Mouse (Mus musculus) MEL (cell line): Measurements from ENCODE around the gene Bfsp2. TPM values are rescaled to one million over a fixed set of nuclear protein-coding genes. Genes with fewer than 3 reads are reported as not detected.

Experiments
- DNase-seq: peaks from one replicate; pipeline ENCODE4 v3.0.0; 2011; ENCODE audit warnings: low read depth, low spot score
- H3K27ac ChIP-seq: 2 replicates; pipeline ENCODE4 v1.5.1; 2012; ENCODE audit warnings: low read depth, mild to moderate bottlenecking, control low read depth, low read length, moderate library complexity; ENCODE audit not compliant: control insufficient read depth
- H3K27me3 ChIP-seq, 2 experiments: fragments of 150-350 bp in 1 of 2; sonication (generic) in 1 of 2; 2 replicates each; pipeline ENCODE4 v1.6.1; 2012; ENCODE audit warnings: low read length in 2 of 2, mild to moderate bottlenecking in 2 of 2, improper control_type of control experiment in 1 of 2, moderate library complexity in 1 of 2; ENCODE audit not compliant: insufficient read depth in 2 of 2, control insufficient read depth in 1 of 2
- H3K36me3 ChIP-seq, 2 experiments: 2 replicates each; pipeline ENCODE4 v1.6.1; 2012 to 2014; ENCODE audit warnings: low read length in 2 of 2, improper control_type of control experiment in 1 of 2, inconsistent platforms in 1 of 2, mild to moderate bottlenecking in 1 of 2; ENCODE audit not compliant: insufficient read depth in 2 of 2, control insufficient read depth in 1 of 2
- H3K4me1 ChIP-seq, 2 experiments: fragments of 150-350 bp in 1 of 2; sonication (generic) in 1 of 2; 2 replicates each; pipeline ENCODE4 v1.6.1; 2012; ENCODE audit warnings: low read length in 2 of 2, improper control_type of control experiment in 1 of 2, mild to moderate bottlenecking in 1 of 2; ENCODE audit not compliant: insufficient read depth in 2 of 2, control insufficient read depth in 1 of 2
- H3K4me3 ChIP-seq, 2 experiments: fragments of 150-350 bp in 1 of 2; sonication (generic) in 1 of 2; 2 replicates each; pipeline ENCODE4 v1.5.1; 2012; ENCODE audit warnings: low read depth in 2 of 2, low read length in 2 of 2, mild to moderate bottlenecking in 2 of 2, moderate library complexity in 2 of 2, control low read depth in 1 of 2, improper control_type of control experiment in 1 of 2; ENCODE audit not compliant: control insufficient read depth in 1 of 2, insufficient read depth in 1 of 2
- H3K79me2 ChIP-seq: 2 replicates; pipeline ENCODE4 v1.6.1; 2012; ENCODE audit warnings: mild to moderate bottlenecking, low read length, moderate library complexity; ENCODE audit not compliant: control insufficient read depth, poor library complexity, insufficient read depth
- H3K9ac ChIP-seq: 2 replicates; pipeline ENCODE4 v1.6.1; 2012; ENCODE audit warnings: low read depth, mild to moderate bottlenecking, control low read depth, low read length, moderate library complexity; ENCODE audit not compliant: control insufficient read depth, poor library complexity, severe bottlenecking
- H3K9me3 ChIP-seq: fragments of 150-350 bp; sonication (generic); replicated peaks from 2 replicates; pipeline ENCODE4 v1.6.1; 2012; ENCODE audit warnings: mild to moderate bottlenecking, low read length, improper control_type of control experiment, moderate library complexity; ENCODE audit not compliant: insufficient read depth
- BHLHE40 ChIP-seq: IDR thresholded peaks from 2 replicates; pipeline ENCODE4 v1.6.1; 2012; ENCODE audit warnings: low read depth, mild to moderate bottlenecking, inconsistent platforms, low read length, improper control_type of control experiment, borderline replicate concordance
- CHD1 ChIP-seq: IDR thresholded peaks from 2 replicates; pipeline ENCODE4 v1.6.1; 2012; ENCODE audit warnings: low read depth, mild to moderate bottlenecking, inconsistent platforms, low read length, improper control_type of control experiment
- CHD2 ChIP-seq: IDR thresholded peaks from 2 replicates; pipeline ENCODE4 v1.6.1; 2011; ENCODE audit warnings: low read length, improper control_type of control experiment
- CTCF ChIP-seq, 3 experiments: IDR thresholded peaks in 2 of 3; conservative IDR thresholded peaks in 1 of 3; 2 replicates each; pipeline ENCODE4 v1.5.1; 2011 to 2012; ENCODE audit warnings: low read length in 3 of 3, low read depth in 2 of 3, mild to moderate bottlenecking in 2 of 3, improper control_type of control experiment in 1 of 3, inconsistent platforms in 1 of 3, mixed read lengths in 1 of 3, moderate library complexity in 1 of 3; ENCODE audit not compliant: control insufficient read depth in 1 of 3, insufficient read depth in 1 of 3, poor library complexity in 1 of 3, severe bottlenecking in 1 of 3
- E2F4 ChIP-seq: IDR thresholded peaks from 2 replicates; pipeline ENCODE4 v1.6.1; 2011; ENCODE audit warnings: low read depth, low read length, improper control_type of control experiment, borderline replicate concordance
- ELF1 ChIP-seq: IDR thresholded peaks from 2 replicates; pipeline ENCODE4 v1.6.1; 2014; ENCODE audit warnings: low read depth, mild to moderate bottlenecking, inconsistent platforms, low read length, improper control_type of control experiment, moderate library complexity
- EP300 ChIP-seq, 2 experiments: IDR thresholded peaks; 2 replicates each; pipeline ENCODE4 v1.6.1; 2011; ENCODE audit warnings: improper control_type of control experiment in 2 of 2, low read length in 2 of 2, low read depth in 1 of 2, mild to moderate bottlenecking in 1 of 2
- GABPA ChIP-seq: IDR thresholded peaks from 2 replicates; pipeline ENCODE4 v1.6.1; 2012; ENCODE audit warnings: low read depth, mild to moderate bottlenecking, inconsistent platforms, low read length, improper control_type of control experiment, moderate library complexity
- GATA1 ChIP-seq: IDR thresholded peaks from 2 replicates; pipeline ENCODE4 v1.6.1; 2011; ENCODE audit warnings: low read depth, low read length, improper control_type of control experiment
- HCFC1 ChIP-seq: IDR thresholded peaks from 2 replicates; pipeline ENCODE4 v1.6.1; 2012; ENCODE audit warnings: low read depth, mild to moderate bottlenecking, inconsistent platforms, low read length, improper control_type of control experiment, moderate library complexity
- MAX ChIP-seq: IDR thresholded peaks from 2 replicates; pipeline ENCODE4 v1.6.1; 2011; ENCODE audit warnings: low read length, improper control_type of control experiment
- MAZ ChIP-seq: IDR thresholded peaks from 2 replicates; pipeline ENCODE4 v1.6.1; 2012; ENCODE audit warnings: low read depth, mild to moderate bottlenecking, inconsistent platforms, low read length, improper control_type of control experiment
- MXI1 ChIP-seq: IDR thresholded peaks from 2 replicates; pipeline ENCODE4 v1.6.1; 2011; ENCODE audit warnings: mild to moderate bottlenecking, low read depth, low read length, improper control_type of control experiment
- NELFE ChIP-seq: IDR thresholded peaks from 2 replicates; pipeline ENCODE4 v1.6.1; 2011; ENCODE audit warnings: low read depth, low read length, improper control_type of control experiment
- NRF1 ChIP-seq: IDR thresholded peaks from 2 replicates; pipeline ENCODE4 v1.6.1; 2014; ENCODE audit warnings: low read depth, mild to moderate bottlenecking, inconsistent platforms, low read length, improper control_type of control experiment, moderate library complexity; ENCODE audit not compliant: poor library complexity, insufficient read depth, severe bottlenecking
- POLR2A ChIP-seq, 2 experiments: IDR thresholded peaks; 2 replicates each; pipeline ENCODE4 v1.6.1; 2011 to 2012; ENCODE audit warnings: low read length in 2 of 2, mild to moderate bottlenecking in 2 of 2, control low read depth in 1 of 2, improper control_type of control experiment in 1 of 2, low read depth in 1 of 2, moderate library complexity in 1 of 2; ENCODE audit not compliant: control insufficient read depth in 1 of 2, insufficient read depth in 1 of 2, poor library complexity in 1 of 2
- POLR2AphosphoS2 ChIP-seq: IDR thresholded peaks from 2 replicates; pipeline ENCODE4 v1.6.1; 2011; ENCODE audit warnings: low read length, improper control_type of control experiment
- RAD21 ChIP-seq: IDR thresholded peaks from 2 replicates; pipeline ENCODE4 v1.6.1; 2011; ENCODE audit warnings: mild to moderate bottlenecking, low read depth, low read length, improper control_type of control experiment
- RCOR1 ChIP-seq: IDR thresholded peaks from 2 replicates; pipeline ENCODE4 v1.6.1; 2012; ENCODE audit warnings: low read depth, mild to moderate bottlenecking, inconsistent platforms, low read length, improper control_type of control experiment
- SIN3A ChIP-seq: IDR thresholded peaks from 2 replicates; pipeline ENCODE4 v1.6.1; 2012; ENCODE audit warnings: low read length, improper control_type of control experiment, inconsistent platforms
- SMC3 ChIP-seq: IDR thresholded peaks from 2 replicates; pipeline ENCODE4 v1.6.1; 2011; ENCODE audit warnings: low read depth, low read length, improper control_type of control experiment
- TAL1 ChIP-seq: IDR thresholded peaks from 2 replicates; pipeline ENCODE4 v1.6.1; 2012; ENCODE audit warnings: mild to moderate bottlenecking, inconsistent platforms, low read length, moderate library complexity, mixed read lengths
- TBP ChIP-seq: IDR thresholded peaks from 2 replicates; pipeline ENCODE4 v1.8.0; 2011; ENCODE audit warnings: low read depth, low read length, improper control_type of control experiment
- TCF12 ChIP-seq: IDR thresholded peaks from 2 replicates; pipeline ENCODE4 v1.6.1; 2014; ENCODE audit warnings: low read depth, mild to moderate bottlenecking, inconsistent platforms, low read length, improper control_type of control experiment, moderate library complexity
- UBTF ChIP-seq: IDR thresholded peaks from 2 replicates; pipeline ENCODE4 v1.6.1; 2012; ENCODE audit warnings: low read depth, mild to moderate bottlenecking, inconsistent platforms, low read length, improper control_type of control experiment, moderate library complexity, borderline replicate concordance; ENCODE audit not compliant: insufficient read depth
- USF2 ChIP-seq, 2 experiments: IDR thresholded peaks; 2 replicates each; pipeline ENCODE4 v1.6.1; 2011 to 2012; ENCODE audit warnings: improper control_type of control experiment in 2 of 2, low read length in 2 of 2, borderline replicate concordance in 1 of 2, inconsistent platforms in 1 of 2, low read depth in 1 of 2, mild to moderate bottlenecking in 1 of 2; ENCODE audit not compliant: insufficient read depth in 1 of 2
- polyA plus RNA-seq, 2 experiments: library from polyadenylated mRNA; stranded (reverse) in 1 of 2; unstranded in 1 of 2; fragments of >175 nt in 1 of 2; fragments of >200 nt in 1 of 2; gene quantifications; 2 replicates each; pipeline versions ENCODE4 v1.2.1 to v1.2.4; 2012; ENCODE audit warnings: low replicate concordance in 2 of 2, low read depth in 1 of 2; ENCODE audit not compliant: insufficient read length in 2 of 2, insufficient read depth in 1 of 2, missing spikeins in 1 of 2
- total RNA-seq: library from RNA; depleted of rRNA; stranded (reverse); fragments of 300-350 nt; gene quantifications from 2 replicates; pipeline ENCODE4 v1.2.3, GENCODE M21; 2012

Bfsp2 gene
- total and polyA plus RNA-seq, 3 experiments, result 0.27 to 2.4 TPM; not detected in 1

DNA sequence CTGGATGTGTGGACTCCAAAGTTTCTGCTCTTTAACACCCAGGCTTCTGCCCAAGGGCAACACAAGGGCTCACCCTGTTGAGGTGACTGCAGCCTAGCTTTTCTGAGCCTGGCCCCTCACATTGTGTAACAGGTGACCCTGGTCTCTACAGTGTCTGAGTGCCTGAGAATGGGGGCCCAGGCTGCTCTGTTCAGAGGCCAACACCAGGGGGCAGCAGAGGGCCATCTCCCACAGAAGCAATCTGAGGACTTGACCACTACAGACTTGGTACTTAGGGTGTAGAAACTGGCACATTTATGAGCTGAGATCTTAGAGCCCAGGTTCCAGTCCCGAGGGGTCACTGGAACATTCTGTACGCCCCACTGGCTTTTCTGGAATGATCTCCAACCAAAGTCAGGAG lies 10.2 kb upstream of the Bfsp2 start:
- Histone ChIP-seq H3K27me3 (no peaks in the 10 kb centered on the region), H3K4me1 (no peaks in the 10 kb centered on the region), H3K27ac (no peak overlapping the region), H3K9me3 (no peaks in the 10 kb centered on the region), H3K36me3 (no peaks in the 10 kb centered on the region), H3K79me2 (no peaks in the 10 kb centered on the region), H3K9ac (no peak overlapping the region), H3K4me3 (no peak overlapping the region)
- DNase-seq, result peak; percentile 33
- TF ChIP-seq GABPA, result no peak
- no peak for TF ChIP-seq UBTF
- no peak for TF ChIP-seq ELF1
- TF ChIP-seq CTCF (IDR thresholded peaks at IDR 0.05 in 2 of 3, conservative IDR thresholded peaks at IDR 0.05 in 1 of 3; ENCODE audit: control insufficient read depth in 1 of 3, insufficient read depth in 1 of 3, low read depth in 2 of 3, low read length in 3 of 3, poor library complexity in 1 of 3, severe bottlenecking in 1 of 3), result peak; percentile 55 to 80 (median 59)
- no peak for TF ChIP-seq HCFC1
- no peak for TF ChIP-seq RCOR1
- no peak for TF ChIP-seq POLR2AphosphoS2
- no peak for TF ChIP-seq SIN3A
- TF ChIP-seq SMC3, result peak; percentile 57
- no peak for TF ChIP-seq MXI1
- no peak for TF ChIP-seq POLR2A (IDR thresholded peaks at IDR 0.05; ENCODE audit: control insufficient read depth in 1 of 2, insufficient read depth in 1 of 2, low read depth in 1 of 2, low read length in 2 of 2, poor library complexity in 1 of 2)
- TF ChIP-seq TCF12, result no peak
- no peak for TF ChIP-seq BHLHE40
- TF ChIP-seq MAZ, result no peak
- no peak for TF ChIP-seq NRF1
- no peak for TF ChIP-seq CHD1
- TF ChIP-seq USF2 (IDR thresholded peaks at IDR 0.05; ENCODE audit: borderline replicate concordance in 1 of 2, insufficient read depth in 1 of 2, low read depth in 1 of 2, low read length in 2 of 2), result no peak
- TF ChIP-seq TBP, result no peak
- peak; percentile 50 for TF ChIP-seq RAD21
- TF ChIP-seq TAL1, result no peak
- TF ChIP-seq, all 39 proteins: peak for 3

DNA sequence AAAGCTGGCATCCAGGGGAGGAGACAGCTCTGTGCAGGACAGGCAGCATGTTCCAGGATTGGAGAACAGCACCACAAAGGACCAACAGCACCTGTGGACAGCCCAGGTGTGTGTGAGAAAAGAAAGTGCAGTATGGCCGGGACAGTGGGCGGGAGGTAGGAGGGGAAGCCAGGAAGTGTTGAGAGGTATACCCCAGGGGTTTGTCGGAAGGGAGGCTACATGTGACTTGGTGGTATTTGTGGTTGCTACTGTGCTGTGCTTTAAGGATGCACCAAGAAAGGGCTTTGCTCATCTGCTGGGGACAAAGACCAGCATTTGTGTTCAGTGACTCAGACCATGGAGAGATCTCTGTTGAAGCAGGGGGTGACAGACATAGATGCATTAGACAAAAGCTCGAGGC lies 9.7 kb upstream of the Bfsp2 start:
- no peak for DNase-seq
- no peaks in the 10 kb centered on the region for H3K36me3 ChIP-seq
- TF ChIP-seq TBP, result no peak
- TF ChIP-seq NELFE, result no peak
- TF ChIP-seq POLR2AphosphoS2, result no peak
- no peak for TF ChIP-seq MAX
- TF ChIP-seq GATA1, result no peak
- no peak for TF ChIP-seq E2F4
- no peak for TF ChIP-seq CHD1
- no peak for TF ChIP-seq USF2 (IDR thresholded peaks at IDR 0.05; ENCODE audit: borderline replicate concordance in 1 of 2, insufficient read depth in 1 of 2, low read depth in 1 of 2, low read length in 2 of 2)
- TF ChIP-seq CHD2, result no peak
- no peak for TF ChIP-seq MAZ
- no peak for TF ChIP-seq TCF12
- TF ChIP-seq CTCF (IDR thresholded peaks at IDR 0.05 in 2 of 3, conservative IDR thresholded peaks at IDR 0.05 in 1 of 3; ENCODE audit: control insufficient read depth in 1 of 3, insufficient read depth in 1 of 3, low read depth in 2 of 3, low read length in 3 of 3, poor library complexity in 1 of 3, severe bottlenecking in 1 of 3), result no peak
- TF ChIP-seq HCFC1, result no peak
- no peak for TF ChIP-seq EP300 (IDR thresholded peaks at IDR 0.05; ENCODE audit: low read depth in 1 of 2, low read length in 2 of 2)
- H3K4me3 ChIP-seq, result no peak overlapping the region
- H3K9ac ChIP-seq, result no peak overlapping the region
- H3K27ac ChIP-seq, result no peak overlapping the region
- no peaks in the 10 kb centered on the region for H3K27me3 ChIP-seq
- H3K9me3 ChIP-seq, result no peaks in the 10 kb centered on the region
- H3K4me1 ChIP-seq, result no peaks in the 10 kb centered on the region
- H3K79me2 ChIP-seq, result no peaks in the 10 kb centered on the region
